Comparison of ENCODE assay signal across 21 mouse cellular contexts in genomic region chr9:27526681-27527080, GRCm38 (mm10).
"Had no signal": no experiment of that assay in that cellular context is flagged by ENCODE, and none has a peak within 500 bp of the region (broad histone marks: within the 10 kb centered on the region; RNA-seq: fewer than 3 reads in every experiment).

No protein-coding gene starts in this region.

- H3K4me3 ChIP-seq: heart, adult 2 months; heart, embryonic 13.5 days; heart, embryonic 15.5 days; hindbrain, embryonic 10.5 days; hindbrain, embryonic 12.5 days; intestine, embryonic 15.5 days; left cerebral cortex, adult 2 months; limb, embryonic 13.5 days; limb, embryonic 15.5 days; liver, embryonic 12.5 days had no signal

- DNase-seq: gastrocnemius, postnatal 14 days; heart, adult 2 months; heart, postnatal 14 days; heart, postnatal 4 days; kidney, adult 18-20 months; kidney, adult 8-10 months; kidney, postnatal 10 days; kidney, postnatal 25 days; kidney, postnatal 4 days; left cerebral cortex, postnatal 4 days had no signal

- H3K27ac ChIP-seq: heart, adult 2 months; heart, embryonic 13.5 days; heart, embryonic 15.5 days; hindbrain, embryonic 10.5 days; hindbrain, embryonic 12.5 days; hindbrain, embryonic 14.5 days; intestine, embryonic 15.5 days; left cerebral cortex, adult 2 months; limb, embryonic 13.5 days; limb, embryonic 15.5 days; liver, embryonic 12.5 days; liver, embryonic 14.5 days had no signal
